Mouse (Mus musculus) E14TG2a.4 (cell line): Measurements from ENCODE around the gene Gm136.

ENCODE experiments used
- CTCF ChIP-seq: conservative IDR thresholded peaks from 2 replicates; pipeline ENCODE4 v1.5.1; 2014; ENCODE audit warnings: low read length
- NANOG ChIP-seq: IDR thresholded peaks from 2 replicates; pipeline ENCODE4 v1.6.1; 2014; ENCODE audit warnings: borderline replicate concordance, low read length, mixed read lengths
- POU5F1 ChIP-seq: IDR thresholded peaks from 2 replicates; pipeline ENCODE4 v1.6.1; 2014; ENCODE audit warnings: low read length, borderline replicate concordance

DNA sequence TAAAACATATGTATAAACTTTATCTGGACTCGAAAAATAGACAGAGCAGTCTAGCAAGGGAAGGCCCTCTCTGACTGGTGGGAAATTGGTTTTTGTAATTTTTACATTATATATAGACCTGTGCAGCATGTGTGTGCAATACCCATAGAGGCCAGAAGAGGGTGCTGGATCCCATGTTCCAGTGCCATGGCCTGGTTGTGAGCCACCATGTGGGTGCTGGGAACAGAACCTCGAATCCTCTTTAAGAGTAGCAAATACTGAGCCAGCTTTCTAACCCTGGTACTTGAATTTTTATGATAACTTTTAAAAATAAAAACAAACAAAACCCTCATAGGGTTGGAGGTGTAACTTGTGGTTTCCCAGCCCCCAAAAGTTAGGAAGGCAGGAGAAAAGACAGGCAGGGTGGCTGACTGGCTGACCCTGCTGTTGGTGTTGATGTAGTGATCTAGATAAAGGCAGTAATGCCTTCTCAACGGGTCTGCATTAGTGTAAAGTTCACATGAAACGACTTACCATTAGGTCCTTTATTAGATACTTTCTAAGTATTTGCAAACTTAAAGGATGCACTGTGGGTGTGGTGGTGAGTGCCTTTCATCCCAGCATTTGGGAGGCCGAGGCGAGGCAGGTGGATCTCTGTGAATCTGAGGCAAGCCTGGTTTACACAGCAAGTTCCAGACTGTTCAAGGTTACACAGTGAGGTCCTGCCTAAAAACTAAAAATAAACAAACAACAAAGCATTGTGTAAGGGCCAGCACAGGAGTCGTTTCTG lies 35.8 kb downstream of the Gm136 start:
- peak; percentile 59 for TF ChIP-seq CTCF
- peak; percentile 39; the same call in 1 of the 2 replicates for TF ChIP-seq NANOG
- TF ChIP-seq POU5F1: no peak
